Mouse (Mus musculus) kidney, postnatal 0 days (tissue): ENCODE results near the gene Cxcl2. TPM values are rescaled to one million over a fixed set of nuclear protein-coding genes. Genes with fewer than 3 reads are reported as not detected.

ENCODE experiments used
- ATAC-seq: fragments of 200-750 bp; cut with Nextera tagmentation; replicated peaks from 2 replicates; pipeline ENCODE4 v1.8.0; 2017; ENCODE audit warnings: low read depth, moderate number of reproducible peaks, moderate TSS enrichment, moderate library complexity; ENCODE audit not compliant: low FRiP score
- DNase-seq: peaks from one replicate; pipeline ENCODE4 v3.0.0-alpha.2; 2016; ENCODE audit warnings: low spot score
- H3K27ac ChIP-seq: fragments of 300-500 bp; sonication (generic); 2 replicates; pipeline ENCODE4 v1.5.1; 2014; ENCODE audit warnings: mild to moderate bottlenecking
- H3K27me3 ChIP-seq: fragments of 300-500 bp; sonication (generic); 2 replicates; pipeline ENCODE4 v1.6.1; 2014; ENCODE audit warnings: low read length, mixed read lengths; ENCODE audit not compliant: insufficient read depth
- H3K36me3 ChIP-seq: fragments of 300-500 bp; sonication (generic); 2 replicates; pipeline ENCODE4 v1.6.1; 2014; ENCODE audit warnings: low read length, mixed read lengths; ENCODE audit not compliant: insufficient read depth
- H3K4me1 ChIP-seq: fragments of 300-500 bp; sonication (generic); replicated peaks from 2 replicates; pipeline ENCODE4 v1.6.1; 2014; ENCODE audit warnings: antibody characterized with exemption, low read length, mixed read lengths; ENCODE audit not compliant: insufficient read depth
- H3K4me2 ChIP-seq: fragments of 300-500 bp; sonication (generic); 2 replicates; pipeline ENCODE4 v1.6.1; 2014; ENCODE audit warnings: mild to moderate bottlenecking, low read length, moderate library complexity, mixed read lengths
- H3K4me3 ChIP-seq: fragments of 300-500 bp; sonication (generic); replicated peaks from 2 replicates; pipeline ENCODE4 v1.5.1; 2014; ENCODE audit warnings: low read depth, low read length
- H3K9ac ChIP-seq: fragments of 300-500 bp; sonication (generic); 2 replicates; pipeline ENCODE4 v1.6.1; 2014; ENCODE audit warnings: low read depth, low read length
- H3K9me3 ChIP-seq: fragments of 300-500 bp; sonication (generic); replicated peaks from 2 replicates; pipeline ENCODE4 v1.6.1; 2016; ENCODE audit warnings: low read length, inconsistent platforms, mixed read lengths
- CTCF ChIP-seq: IDR thresholded peaks from 2 replicates; pipeline ENCODE4 v1.5.1; 2016; ENCODE audit warnings: antibody characterized with exemption, low read depth, mild to moderate bottlenecking, moderate library complexity
- WGBS: fragments of 180-500 bp; shearing (Covaris S2); extraction: QIAGEN DNeasy Blood & Tissue Kit; methylation state at CpG from one replicate; pipeline ENCODE4 v1.1.7; 2014; 5-methylcytosine and 5-hydroxymethylcytosine counted together
- polyA plus RNA-seq: library from polyadenylated mRNA; unstranded; fragments of >200 nt; fragmentation: Nextera tagmentation; extraction: Ambion mirVana; gene quantifications from 2 replicates; pipeline ENCODE4 v1.2.1, GENCODE M21; 2015

The Cxcl2 gene
- polyA plus RNA-seq, 1 experiment from 2014 or later = not detected

DNA sequence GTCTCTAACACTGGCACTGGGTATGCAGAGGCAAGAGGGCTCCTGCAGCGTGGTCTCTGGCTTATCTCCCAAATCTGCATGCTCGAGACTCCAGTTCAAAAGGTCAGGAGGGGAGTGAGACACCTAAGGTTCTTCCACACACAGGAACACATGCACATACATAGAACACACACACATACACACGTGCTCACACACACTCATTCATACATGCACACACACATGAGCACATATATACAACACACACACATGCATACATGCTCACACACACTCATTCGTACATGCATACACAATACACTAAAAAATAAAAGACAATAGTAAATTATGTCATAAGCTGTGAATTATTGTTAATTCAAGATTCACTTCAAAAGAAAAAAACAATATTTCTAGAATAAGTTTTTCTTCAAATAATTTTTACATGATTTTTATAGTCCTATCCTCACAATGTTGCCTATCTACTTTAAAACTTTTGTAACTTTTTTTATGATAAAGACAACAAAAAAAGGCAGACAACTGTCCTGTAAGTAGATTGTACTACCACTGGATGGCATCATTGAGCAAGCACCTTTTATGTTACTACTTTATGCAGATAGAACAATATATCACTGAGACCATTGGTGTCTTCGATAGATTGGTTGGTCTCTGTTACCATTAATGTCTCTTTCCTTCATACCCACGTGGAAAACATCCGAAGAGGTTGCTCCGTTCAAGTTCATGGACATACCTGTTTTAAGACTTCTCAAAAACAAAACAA is 49.2 kb downstream of the Cxcl2 start:
- 83% methylated on average over 8 of the region's 8 CpGs for WGBS
- Histone ChIP-seq H3K27ac (no peak overlapping the region), H3K4me1 (no peaks in the 10 kb centered on the region), H3K4me3 (no peak overlapping the region), H3K9me3 (no peaks in the 10 kb centered on the region), H3K4me2 (no peak overlapping the region), H3K36me3 (no peaks in the 10 kb centered on the region), H3K27me3 (no peaks in the 10 kb centered on the region), H3K9ac (no peak overlapping the region)
- peak; percentile 63 for TF ChIP-seq CTCF
- peak; percentile 57 for DNase-seq
- no peak for ATAC-seq

Other genes starting within 250 kb of the Cxcl2 start
- gene Cxcl5, start 144.5 kb upstream of the Cxcl2 start, polyA plus RNA-seq = 0.07 TPM in 1 of 2 replicates, not detected in the other
- gene Ppbp, start 135.4 kb upstream of the Cxcl2 start, polyA plus RNA-seq = 1.3 and 1.4 TPM in 2 replicates
- 69.2 and 71.7 TPM in 2 replicates for gene Pf4, start 131.4 kb upstream of the Cxcl2 start, polyA plus RNA-seq
- gene Cxcl3, start 117.8 kb upstream of the Cxcl2 start, polyA plus RNA-seq = 0.12 TPM in 1 of 2 replicates, not detected in the other
- 0.07 TPM in 1 of 2 replicates, not detected in the other for gene Cxcl15, start 109.3 kb upstream of the Cxcl2 start, polyA plus RNA-seq
- 1.0 and 1.3 TPM in 2 replicates for gene Cxcl1, start 12.6 kb upstream of the Cxcl2 start, polyA plus RNA-seq
- 74.1 and 90.5 TPM in 2 replicates for gene Mthfd2l, start 27.2 kb downstream of the Cxcl2 start, polyA plus RNA-seq
- 0.10 and 0.11 TPM in 2 replicates for gene Epgn, start 123.6 kb downstream of the Cxcl2 start, polyA plus RNA-seq
- gene Ereg, start 170.8 kb downstream of the Cxcl2 start, polyA plus RNA-seq = 0.03 TPM in 1 of 2 replicates, not detected in the other
- 0.14 and 0.34 TPM in 2 replicates for gene Areg, start 235.7 kb downstream of the Cxcl2 start, polyA plus RNA-seq